Mouse (Mus musculus) cortical plate, adult 2 months (tissue): ENCODE data around the gene Glis2. TPM values are rescaled to one million over a fixed set of nuclear protein-coding genes. Genes with fewer than 3 reads are reported as not detected.

Experiments used
- H3K27ac ChIP-seq: fragments of 200-500 bp; 2 replicates; pipeline ENCODE4 v1.5.1; 2012; ENCODE audit warnings: low read length, control low read depth, inconsistent platforms; ENCODE audit not compliant: insufficient read depth
- H3K4me1 ChIP-seq: fragments of 200-500 bp; 2 replicates; pipeline ENCODE4 v1.6.1; 2011; ENCODE audit warnings: low read length; ENCODE audit not compliant: control insufficient read depth, insufficient read depth
- H3K4me3 ChIP-seq: fragments of 200-500 bp; 2 replicates; pipeline ENCODE4 v1.5.1; 2011; ENCODE audit warnings: mild to moderate bottlenecking, low read length, control low read depth; ENCODE audit not compliant: insufficient read depth
- CTCF ChIP-seq: fragments of 200-500 bp; IDR thresholded peaks from 2 replicates; pipeline ENCODE4 v1.5.1; 2011; ENCODE audit warnings: mild to moderate bottlenecking, control low read depth, low read length; ENCODE audit not compliant: insufficient read depth; ENCODE audit errors: extremely low read depth
- POLR2A ChIP-seq: fragments of 200-500 bp; IDR thresholded peaks from 2 replicates; pipeline ENCODE4 v1.6.1; 2011; ENCODE audit warnings: mild to moderate bottlenecking, low read length, control low read depth; ENCODE audit not compliant: insufficient read depth; ENCODE audit errors: extremely low read depth
- polyA plus RNA-seq: library from polyadenylated mRNA; depleted of rRNA; stranded (reverse); fragments of >200 nt; gene quantifications from 2 replicates; pipeline ENCODE4 v1.2.3, GENCODE M21; 2012

Gene Glis2
- polyA plus RNA-seq, 1 experiment: 17.3 TPM

DNA sequence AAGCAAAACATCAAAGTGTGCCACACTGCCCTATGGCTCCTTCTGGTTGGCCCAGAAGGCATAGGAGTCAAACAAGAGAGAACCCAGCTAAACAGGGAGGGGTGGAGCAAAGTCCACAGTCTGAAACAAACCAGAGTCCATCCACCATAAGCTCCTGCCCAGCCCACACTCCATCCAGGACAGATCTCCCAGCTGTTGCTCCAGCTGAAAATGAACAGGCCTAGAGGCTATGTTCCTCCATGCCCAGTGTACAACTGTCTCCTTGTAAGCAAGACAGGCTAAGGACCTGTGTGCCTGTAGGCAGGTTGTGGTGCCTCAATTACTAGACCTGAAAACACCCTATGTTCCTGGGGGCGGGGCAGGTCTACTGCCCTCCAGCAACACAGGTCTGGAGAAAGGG lies 37.4 kb upstream of the Glis2 start:
- Histone ChIP-seq H3K27ac (no peak overlapping the region), H3K4me1 (no peaks in the 10 kb centered on the region), H3K4me3 (no peak overlapping the region)
- TF ChIP-seq POLR2A (no peak), CTCF (no peak)

DNA sequence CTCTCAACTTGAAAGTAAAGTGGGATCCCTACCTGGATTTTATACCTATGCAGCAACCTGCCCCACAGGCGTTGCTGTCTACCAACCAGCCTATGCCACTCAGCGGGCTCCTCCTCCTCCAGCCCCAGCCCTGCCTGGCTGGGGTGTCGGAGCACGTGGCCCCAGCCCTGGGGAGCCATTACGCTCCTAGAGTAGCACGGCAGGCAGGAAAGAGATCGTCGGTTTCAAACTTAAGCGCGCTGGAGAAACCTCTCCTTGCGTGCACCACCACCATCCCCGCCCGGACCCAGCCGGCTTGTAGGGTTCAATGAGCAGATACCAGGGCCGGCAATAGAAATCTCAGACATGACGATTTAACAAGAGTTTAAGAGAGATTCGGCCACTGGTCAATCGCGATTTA lies 36.6 kb upstream of the Glis2 start:
- TF ChIP-seq CTCF: no peak
- peak; percentile 30; the same call in 1 of the 2 replicates for TF ChIP-seq POLR2A
- no peak overlapping the region for H3K27ac ChIP-seq
- H3K4me1 ChIP-seq: no peaks in the 10 kb centered on the region
- peak overlapping the region; percentile 77 for H3K4me3 ChIP-seq

DNA sequence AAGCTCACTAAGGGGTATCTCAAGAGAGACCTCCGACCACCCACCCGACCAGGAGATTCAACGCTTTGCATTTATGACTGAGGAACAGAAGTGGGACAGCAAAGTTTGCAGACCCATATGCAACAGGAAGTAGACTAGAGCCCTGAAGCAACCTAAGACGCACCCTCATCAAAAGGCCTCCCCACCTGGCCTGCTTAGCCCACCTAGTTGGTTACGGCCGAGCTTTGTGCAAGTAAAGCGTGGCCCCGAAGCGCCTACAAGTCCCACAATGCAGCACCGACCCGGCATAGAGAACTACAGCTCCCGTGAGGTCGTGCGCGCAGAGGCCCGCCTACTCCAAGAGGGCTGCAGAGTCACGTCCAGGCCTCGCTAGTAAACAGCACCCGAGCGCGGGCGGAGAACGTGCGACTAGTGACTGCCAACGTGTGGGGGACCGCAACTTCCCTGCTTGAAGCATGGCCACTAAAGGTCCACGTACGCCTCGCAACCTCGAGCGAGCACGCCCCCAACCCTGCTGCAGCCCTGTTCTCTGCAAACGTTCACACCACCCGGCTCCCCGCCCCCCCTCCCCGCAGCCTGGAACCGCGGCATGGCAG lies 36.0 kb upstream of the Glis2 start:
- Histone ChIP-seq H3K27ac (no peak overlapping the region), H3K4me3 (peak overlapping the region; percentile 77), H3K4me1 (no peaks in the 10 kb centered on the region)
- TF ChIP-seq POLR2A (peak; percentile 85), CTCF (no peak)

DNA sequence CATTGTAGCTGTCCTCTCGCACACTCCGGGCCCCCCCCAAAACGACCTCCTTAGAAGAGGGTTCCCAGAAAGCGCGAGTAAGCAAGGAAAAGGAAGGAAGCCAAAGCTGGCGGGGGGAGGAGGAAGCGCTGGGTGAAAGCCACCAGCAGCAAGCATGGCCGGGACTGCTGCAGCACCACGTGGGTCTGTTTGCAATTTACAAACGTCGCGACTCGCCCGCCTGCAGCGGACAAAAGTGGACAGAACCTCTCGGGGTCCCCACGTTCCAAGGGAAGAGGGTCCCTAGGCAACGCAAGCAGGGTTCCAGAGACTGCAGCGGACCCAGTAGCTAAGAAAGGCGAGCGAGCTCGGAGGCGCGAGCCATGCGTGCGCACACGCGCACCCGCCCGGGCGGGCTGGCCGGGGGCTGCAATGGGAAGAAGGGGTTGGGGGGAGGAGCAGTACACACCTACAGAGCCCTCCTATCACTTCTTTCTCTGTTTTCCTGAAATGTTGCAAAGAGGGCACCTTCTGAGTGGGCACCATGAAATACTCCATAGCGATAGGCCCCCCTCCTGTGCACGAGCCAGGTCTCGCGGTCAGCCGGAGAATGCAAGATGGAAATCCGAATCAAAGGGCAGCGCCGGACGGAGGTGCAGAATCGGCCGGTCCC lies 35.4 kb upstream of the Glis2 start:
- TF ChIP-seq CTCF: no peak
- 0 out of 2 replicates have a peak, but pooled peaks have one; percentile 10 for TF ChIP-seq POLR2A
- Histone ChIP-seq H3K4me1 (no peaks in the 10 kb centered on the region), H3K4me3 (peak overlapping the region; percentile 77), H3K27ac (peak overlapping the region; percentile 58; the same call in 1 of the 2 replicates)

DNA sequence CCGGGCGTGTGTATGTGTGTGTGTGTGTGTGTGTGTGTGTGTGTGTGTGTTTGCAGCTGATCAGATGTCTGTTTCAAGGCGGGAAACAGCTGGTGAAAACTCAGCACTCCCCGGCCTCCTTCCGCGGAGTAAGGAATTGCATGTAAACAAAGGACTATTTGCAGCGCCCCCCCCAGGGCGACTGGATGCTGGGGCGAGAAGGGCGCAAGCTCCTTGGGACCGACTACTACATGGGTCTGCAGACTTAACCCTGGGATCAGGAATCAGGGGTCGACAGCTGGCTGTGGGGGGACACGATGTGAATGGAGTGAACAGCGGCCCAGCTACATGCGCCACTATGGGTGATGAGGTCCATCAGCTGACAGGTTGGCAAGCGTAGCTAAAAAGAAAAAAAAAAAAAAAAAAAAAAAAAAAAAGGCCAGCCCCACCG lies 34.8 kb upstream of the Glis2 start, which contains the start of gene Tfap4:
Gene Tfap4, minus strand, starts transcription at position 140 of the 430 bp plus-strand sequence.
- Histone ChIP-seq H3K4me3 (peak within 1 kb of the TSS; percentile 77), H3K4me1 (no peaks in the 10 kb centered on the region), H3K27ac (peak within 1 kb of the TSS; percentile 75)
- TF ChIP-seq CTCF (0 out of 2 replicates have a peak, but pooled peaks have one; percentile 8), POLR2A (no peak)

DNA sequence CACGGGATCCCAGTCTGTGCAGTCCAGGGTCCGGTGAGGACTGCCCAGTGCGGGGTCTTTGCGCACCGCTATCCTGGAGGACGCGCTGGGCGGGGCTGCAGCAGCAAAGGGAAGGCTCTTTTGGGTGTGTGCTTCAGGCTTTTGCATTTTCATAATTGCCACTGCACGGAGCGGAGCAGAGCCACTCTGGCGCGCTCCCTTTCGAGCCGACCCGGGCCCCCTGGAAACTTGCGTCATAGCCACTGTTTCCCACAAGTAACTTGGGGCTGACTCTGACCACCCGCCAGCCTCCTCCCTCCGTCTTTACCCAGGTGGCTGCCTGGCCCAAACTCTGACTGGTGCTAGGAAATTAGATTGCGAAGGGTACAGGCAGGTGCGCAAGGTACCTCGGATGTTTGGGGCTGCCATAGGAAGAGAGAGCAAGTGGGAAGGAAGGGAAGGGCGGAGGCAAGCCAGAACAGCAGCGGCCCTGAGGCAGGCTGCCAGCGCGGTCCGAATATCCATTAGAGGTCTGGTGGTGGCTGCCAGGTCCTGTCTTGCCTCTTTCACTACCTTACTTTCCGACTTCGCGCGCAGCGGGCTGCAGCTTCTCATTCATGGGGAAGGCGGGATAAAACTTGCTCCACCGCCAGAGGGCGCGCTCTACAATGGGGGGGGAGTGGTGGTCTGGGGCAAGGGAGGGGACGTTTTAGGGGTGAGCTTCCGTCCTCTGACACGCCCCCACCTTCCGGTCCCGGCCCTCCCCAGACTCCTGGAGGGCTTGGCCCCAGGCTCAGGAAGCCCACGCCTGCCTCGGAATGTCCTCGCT lies 34.2 kb upstream of the Glis2 start:
- Histone ChIP-seq H3K27ac (peak overlapping the region; percentile 45), H3K4me1 (no peaks in the 10 kb centered on the region), H3K4me3 (peak overlapping the region; percentile 77)
- TF ChIP-seq POLR2A (no peak), CTCF (peak; percentile 45)

DNA sequence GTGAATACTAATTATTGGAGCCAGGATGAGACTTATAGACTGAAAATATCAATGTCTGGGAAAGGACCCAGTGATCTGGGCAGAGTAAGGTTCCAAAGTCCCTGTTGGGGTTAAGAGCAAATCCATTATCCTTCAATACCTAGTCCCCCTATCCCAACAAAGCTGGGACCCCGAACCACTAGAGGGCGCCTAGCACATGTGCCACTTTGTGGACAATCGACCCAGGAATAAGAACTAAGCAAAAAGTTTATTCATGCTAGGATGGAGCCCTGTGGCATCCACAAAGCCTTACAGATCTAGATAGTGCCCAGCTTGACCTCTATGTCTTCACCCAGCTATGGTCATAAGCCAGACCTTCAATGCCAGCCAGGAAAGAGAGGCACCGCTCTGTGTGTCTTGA lies 26.6 kb upstream of the Glis2 start:
- no peak overlapping the region for H3K4me3 ChIP-seq
- no peak overlapping the region for H3K27ac ChIP-seq
- H3K4me1 ChIP-seq: no peaks in the 10 kb centered on the region
- TF ChIP-seq POLR2A (no peak), CTCF (peak; percentile 79)

DNA sequence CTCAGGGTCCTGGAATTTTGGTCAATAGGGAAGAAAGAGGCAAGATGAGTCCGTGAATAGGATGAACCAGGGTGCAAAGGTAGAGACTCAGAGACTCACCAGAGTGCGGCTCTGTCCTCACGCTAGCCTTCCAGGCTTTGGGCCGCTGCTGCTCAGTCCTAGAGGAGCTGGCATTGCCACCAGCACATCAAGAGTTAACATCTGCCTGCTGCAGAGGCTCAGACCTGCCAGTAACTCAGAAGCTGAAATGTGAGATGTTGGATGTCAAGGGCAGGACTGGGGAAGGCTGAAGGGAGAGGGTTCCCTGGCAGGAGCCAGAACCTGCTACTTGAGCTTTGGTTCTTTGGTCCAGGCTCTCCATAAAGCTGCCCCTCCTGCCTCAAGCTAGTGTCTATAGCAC lies 23.8 kb upstream of the Glis2 start:
- no peak overlapping the region for H3K4me3 ChIP-seq
- H3K4me1 ChIP-seq: no peaks in the 10 kb centered on the region
- no peak overlapping the region for H3K27ac ChIP-seq
- TF ChIP-seq CTCF (no peak), POLR2A (no peak)

DNA sequence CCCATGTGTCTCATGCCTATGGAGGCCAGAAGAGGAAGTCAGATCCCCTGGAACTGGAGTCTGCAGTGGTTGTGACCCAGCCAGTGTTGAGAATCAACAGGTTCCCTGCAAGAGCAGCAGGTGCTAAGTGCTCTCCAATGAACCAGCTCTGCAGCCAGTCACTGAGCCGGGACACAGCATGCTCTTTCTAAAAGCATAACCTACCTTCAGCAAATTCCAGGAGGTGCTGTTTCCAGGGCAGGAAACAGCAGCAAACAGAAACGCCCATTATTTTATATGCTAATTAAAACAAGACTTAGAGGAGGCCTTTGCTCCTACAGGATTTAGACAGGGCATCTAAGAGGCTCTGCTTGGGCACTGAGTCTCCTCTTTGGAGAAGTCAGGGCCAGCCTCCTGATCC lies 18.5 kb upstream of the Glis2 start:
- no peak for TF ChIP-seq CTCF
- TF ChIP-seq POLR2A: no peak
- no peaks in the 10 kb centered on the region for H3K4me1 ChIP-seq
- H3K4me3 ChIP-seq: no peak overlapping the region
- H3K27ac ChIP-seq: no peak overlapping the region
